Mouse (Mus musculus) telencephalon, adult 2 months (tissue): ENCODE data around the gene Tomt.

Experiments used
- DNase-seq: peaks from one replicate; pipeline ENCODE4 v3.0.0-alpha.2; 2011; ENCODE audit warnings: low read depth, low spot score

Tomt gene

DNA sequence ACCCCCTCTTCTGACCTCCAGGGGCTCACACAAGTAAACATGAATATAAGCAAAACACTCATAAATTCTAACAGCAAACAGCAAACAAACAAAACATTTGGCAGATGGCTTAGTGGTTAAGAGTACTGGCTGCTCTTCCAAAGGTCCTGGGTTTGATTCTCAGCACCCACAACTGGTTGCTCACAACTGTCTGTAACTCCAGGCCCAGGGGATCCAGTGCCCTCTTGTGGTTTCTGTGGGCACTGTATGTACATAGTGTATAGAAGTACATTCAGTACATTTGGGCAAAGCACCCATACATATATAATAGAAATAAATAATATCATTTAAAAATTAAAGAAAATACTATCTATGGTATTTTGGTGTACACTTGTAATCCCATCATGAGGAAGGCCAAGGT is 3.3 kb downstream of the Tomt start:
- no peak for DNase-seq

DNA sequence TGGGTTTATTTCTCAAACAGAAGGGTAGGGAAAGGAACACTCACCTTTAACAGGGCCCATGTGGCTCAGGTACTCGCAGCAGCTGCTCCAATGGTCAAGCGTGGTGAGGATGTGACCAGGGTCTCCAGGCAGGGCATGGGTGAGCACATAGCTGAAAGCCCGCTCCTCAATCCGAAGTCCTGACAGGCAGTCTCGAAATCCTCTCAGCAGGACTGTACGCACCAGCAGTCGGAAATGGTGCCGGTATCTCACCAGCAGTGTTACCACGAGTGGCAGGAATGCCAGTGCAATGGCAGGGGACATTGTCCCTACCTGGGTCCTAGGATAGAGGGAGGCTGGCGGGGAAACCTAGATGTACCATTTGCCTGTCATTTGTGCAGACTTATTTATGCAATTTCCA is 4.2 kb downstream of the Tomt start:
- no peak for DNase-seq

DNA sequence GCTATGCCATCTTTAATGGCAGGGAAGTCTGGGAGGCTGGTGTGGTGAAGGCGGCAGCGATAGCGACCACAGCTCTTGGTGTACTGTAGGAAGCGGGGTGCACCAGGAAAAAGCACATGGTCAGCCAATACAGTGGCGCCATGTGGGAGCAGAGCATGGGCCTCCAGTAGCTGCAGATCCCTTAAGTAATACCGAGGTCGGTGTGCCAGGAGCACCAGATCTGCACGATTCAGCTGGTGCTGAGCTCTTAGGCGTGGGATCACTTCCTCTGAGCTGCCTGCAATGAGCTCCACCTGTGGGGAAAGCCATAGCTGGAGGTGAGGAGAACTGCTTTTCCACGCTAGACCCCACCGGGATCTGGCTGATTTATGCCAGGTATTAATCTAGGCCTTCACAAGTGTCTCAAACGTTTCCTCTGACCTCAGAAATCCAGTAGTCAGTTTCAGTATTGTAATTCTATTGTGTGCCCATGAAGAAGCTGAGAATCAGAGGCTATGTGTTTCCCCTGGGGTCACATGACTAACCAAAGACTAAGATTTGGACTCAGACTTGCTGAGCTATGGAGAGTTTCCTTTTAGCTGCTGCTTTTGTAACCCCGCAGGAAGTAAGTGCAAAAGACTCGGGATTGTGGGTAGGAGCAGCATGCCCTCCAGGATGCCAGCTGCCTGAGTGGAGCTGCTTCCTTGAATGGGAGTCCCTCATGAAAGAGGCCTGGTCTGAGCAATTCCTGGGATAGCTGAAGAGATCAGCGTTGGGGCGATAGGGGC is 5.6 kb downstream of the Tomt start:
- DNase-seq, result peak; percentile 11

DNA sequence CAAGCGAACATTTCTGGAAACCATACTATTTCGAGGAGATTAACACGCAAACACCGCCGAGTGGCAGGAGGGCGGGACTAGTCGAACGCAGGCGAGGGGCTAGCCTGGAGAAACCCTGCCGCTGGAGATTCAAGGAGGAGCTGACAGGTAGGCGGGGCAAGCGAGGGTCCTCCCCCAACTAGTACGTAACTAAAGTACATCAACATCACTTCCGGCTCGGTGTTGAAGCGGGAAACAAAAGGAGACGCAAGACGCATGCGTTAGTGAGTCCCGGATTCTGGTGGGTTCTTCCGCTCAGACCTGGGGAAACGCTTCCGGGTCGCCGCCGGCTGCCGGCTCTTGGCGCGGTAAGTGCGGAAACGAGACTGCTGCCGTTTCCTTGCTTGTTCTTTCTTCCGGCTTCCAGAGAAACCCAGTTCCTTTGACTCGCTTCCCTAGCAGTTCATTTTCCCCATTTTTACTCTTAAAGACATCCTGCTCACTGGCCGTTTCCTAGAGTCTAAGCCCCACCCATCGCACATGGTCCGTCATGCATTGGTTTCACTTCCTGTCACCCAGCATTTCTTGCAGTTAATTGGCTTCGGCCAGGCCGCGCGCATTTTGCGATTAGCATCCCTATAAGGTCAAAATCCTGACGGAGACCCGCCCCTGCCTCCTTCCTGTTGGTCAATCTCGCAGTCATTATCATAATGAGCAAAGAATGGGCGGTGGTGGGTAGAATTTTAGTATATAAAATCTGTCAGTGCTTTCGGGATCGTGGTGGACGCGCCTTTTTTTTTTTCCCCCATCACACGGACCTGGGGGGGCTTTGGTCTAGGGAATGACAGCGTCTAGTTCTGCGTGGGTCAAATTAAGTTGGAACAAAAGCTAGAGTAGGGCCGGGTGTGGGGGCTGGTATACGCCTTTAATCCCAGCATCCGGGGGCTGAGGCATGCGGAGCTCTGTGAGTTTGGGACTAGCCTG is 9.8 kb downstream of the Tomt start:
- peak; percentile 100 for DNase-seq

DNA sequence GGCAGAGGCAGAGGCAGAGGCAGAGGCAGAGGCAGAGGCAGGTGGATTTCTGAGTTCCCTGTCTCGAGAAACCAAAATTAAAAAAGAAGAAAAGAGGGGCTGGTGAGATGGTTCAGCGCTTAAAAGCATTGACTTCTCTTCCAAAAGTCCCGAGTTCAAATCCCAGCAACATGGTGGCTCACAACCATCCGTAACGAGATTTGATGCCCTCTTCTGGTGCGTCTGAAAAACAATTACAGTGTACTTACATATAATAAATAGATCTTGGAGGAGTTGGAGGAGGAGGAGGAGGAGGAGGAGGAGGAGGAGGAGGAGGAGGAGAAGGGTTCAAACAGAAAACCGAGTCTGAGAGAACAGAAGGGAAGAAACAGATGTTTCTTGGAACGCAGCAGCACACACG is 10.5 kb downstream of the Tomt start:
- no peak for DNase-seq

DNA sequence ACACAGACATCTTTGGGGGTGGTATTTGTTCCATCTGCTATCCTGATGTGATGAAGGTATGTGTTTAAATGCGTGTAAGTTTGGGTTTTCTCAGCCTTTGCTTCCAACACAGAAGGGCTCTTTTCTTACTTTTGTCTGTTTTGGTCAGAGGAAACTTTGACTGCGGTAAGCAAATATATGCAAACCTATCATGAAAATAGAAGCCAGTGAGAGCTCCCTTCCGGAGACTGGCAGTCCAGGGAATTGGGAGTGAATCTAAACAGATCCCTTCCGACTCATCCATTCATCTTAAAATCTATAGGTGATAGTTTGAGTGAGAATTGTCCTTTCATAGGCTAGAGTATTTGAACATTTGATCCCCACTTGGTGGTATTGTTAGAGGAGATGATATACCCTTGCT is 17.7 kb downstream of the Tomt start:
- DNase-seq, result no peak

DNA sequence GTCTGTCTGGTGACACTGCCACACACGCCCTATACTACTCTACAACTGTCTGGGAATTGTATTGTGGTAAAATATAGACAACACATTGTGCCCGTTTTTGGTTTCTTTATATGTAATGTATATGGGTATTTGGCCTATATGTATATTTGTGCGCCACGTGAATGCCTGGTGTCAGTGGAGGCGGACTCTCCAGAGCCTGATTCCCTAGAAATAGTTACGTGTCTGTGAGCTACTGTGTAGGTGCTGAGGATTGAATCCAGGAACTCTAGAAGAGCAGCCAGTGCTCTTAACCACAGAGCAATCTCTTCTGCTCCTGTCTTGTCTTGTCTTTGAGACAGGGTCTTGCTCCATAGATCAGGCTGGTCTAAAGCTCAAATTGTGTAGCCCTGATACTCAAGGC is 19.9 kb downstream of the Tomt start:
- DNase-seq, result no peak

DNA sequence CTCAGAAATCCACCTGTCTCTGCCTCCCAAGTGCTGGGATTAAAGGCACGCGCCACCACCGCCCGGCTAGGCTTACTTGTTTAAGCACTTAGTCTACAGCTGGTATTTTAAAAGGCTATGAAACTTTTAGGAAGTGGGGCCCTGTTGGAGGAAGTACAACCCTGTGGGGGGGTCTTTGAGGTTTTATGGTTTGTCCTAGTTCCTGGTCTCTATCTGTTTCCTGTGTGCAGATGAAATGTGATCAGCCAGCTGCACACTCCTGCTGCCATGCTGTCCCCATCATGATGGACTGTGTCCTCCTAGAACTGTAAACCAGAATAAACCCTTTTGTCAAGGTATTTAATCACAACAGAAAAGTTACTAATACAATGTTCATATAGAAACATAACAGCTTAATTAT is 22.0 kb downstream of the Tomt start:
- DNase-seq, result no peak

DNA sequence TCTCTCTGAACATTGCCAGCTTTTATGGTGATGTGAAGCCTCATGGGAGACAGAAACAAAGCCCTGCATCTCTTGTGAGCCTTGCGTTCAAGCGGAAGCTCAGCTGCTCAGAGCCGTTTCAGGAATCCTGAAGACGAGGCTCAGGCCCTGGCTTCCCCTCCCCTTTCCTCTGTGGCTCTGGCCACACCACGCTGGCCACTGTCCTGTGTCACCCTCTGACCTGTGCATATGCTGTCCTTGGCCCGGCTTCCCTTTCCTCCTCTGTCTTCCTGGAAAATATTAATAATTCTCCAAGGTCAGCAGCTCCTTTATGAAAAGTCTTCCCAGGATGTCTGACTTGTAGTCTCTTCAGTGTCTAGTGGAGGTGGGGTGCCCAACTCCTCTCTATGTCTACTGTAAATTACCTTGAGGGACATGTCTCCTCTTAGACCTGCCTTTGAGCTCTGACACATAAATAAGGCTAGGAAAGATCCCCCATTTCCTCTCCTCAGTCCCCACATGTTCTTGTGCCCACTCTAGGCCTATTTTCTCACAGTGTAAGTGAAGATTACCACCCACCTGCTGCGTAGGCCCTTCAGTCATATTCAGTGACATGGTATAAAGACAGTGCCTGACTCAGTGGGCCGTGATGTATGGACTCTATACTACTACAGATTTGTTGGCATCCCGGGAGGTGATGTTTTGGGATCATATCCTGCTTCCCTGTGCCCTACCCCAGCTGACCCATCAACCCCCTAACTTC is 23.6 kb downstream of the Tomt start:
- no peak for DNase-seq

DNA sequence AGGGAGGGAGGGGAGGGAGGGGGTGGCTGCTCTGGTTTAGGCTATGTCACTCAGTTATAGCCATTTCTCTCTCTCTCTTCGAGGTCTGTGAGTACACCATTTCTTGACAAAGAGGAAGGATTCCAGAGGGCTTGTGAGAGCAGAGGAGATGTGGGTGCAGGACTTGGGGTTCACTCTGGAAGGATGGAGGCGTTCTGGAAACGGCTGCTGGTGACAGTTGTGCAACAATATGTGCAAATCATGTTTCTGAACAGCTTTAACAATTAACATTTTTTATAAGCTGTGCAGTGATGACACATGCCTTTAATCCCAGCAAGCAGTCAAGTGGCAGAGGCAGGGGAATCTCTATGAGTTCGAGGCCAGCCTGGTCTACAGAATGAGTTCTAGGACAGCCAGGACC is 25.3 kb downstream of the Tomt start:
- DNase-seq, result no peak

DNA sequence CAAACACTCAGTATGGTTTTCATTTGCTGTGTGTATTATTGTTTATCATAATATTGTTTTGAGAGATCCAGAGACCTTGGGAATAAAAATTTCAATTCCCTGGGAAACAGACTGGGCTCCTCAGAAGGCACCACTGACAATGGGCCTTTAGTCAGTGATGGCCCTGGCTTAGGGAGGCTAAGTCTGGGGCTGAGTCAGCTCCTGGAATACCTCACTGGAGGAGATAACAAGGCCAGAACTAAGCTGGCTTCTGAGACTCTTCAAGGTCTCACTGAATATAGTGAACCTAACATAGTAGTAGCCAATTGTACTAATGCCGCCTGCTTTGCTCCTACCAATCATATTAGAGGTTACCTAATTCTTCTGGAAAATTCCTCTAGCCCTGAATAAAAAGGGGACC is 30.2 kb downstream of the Tomt start:
- DNase-seq, result no peak

DNA sequence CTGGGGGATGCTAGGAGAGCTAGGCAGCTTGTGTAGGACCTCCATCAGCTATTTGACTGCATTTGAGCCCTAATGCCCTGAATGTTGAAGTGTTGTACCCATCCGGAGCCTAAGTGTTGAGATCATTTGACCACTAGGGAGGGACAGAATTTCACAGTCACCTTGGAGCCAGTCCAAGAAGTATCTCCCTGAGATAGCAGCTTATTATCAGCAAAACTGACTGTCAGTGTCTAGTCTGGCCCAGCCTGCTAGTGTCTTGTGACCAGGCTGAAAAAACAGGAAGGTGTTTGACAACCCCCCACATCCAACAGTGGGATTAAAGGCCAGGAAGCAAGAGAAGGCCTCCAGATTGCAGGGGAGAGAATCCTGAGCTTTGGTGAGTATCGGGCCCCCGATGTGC is 34.9 kb downstream of the Tomt start:
- no peak for DNase-seq

DNA sequence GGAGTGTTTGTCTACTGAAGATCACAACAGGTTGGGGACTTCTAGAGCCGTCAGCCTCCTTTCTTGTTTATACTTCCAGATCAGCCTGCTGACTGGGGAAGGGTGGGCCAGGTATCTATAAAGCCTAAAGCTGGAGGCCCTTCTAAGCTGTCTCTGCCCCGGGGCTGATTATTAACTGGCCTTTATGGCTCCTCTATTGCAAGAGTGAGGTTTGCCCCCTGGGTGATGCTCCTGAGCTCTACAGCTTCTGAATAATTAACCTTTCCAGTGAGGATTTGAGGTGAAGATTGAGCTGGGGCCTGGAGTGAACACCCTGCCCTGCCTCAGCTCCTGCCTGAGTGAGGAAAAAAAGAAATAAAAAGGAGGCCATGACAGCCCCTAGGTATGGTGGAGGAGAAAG is 35.5 kb downstream of the Tomt start, which contains the start of gene Folr1:
Gene Folr1 (minus strand): TSS at position 160 of the 400 bp plus-strand sequence.
- DNase-seq, result no peak

DNA sequence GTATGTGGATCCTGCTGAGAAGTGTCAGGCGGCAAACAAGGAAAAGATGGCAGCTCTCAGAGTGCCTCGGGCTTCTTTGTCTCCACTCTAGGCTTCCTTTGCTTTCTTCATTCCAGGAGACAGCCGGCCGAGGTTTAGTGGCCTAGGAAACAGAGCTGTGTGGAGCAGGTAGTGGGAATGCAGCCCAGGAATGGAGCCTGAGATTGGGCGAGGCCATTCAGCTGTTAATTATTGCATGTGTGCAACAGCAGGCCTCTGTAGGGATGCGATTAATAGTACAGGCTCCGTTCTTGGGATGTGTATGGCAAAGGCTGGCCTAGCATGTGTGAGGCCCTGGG is 37.0 kb downstream of the Tomt start:
- DNase-seq, result no peak

DNA sequence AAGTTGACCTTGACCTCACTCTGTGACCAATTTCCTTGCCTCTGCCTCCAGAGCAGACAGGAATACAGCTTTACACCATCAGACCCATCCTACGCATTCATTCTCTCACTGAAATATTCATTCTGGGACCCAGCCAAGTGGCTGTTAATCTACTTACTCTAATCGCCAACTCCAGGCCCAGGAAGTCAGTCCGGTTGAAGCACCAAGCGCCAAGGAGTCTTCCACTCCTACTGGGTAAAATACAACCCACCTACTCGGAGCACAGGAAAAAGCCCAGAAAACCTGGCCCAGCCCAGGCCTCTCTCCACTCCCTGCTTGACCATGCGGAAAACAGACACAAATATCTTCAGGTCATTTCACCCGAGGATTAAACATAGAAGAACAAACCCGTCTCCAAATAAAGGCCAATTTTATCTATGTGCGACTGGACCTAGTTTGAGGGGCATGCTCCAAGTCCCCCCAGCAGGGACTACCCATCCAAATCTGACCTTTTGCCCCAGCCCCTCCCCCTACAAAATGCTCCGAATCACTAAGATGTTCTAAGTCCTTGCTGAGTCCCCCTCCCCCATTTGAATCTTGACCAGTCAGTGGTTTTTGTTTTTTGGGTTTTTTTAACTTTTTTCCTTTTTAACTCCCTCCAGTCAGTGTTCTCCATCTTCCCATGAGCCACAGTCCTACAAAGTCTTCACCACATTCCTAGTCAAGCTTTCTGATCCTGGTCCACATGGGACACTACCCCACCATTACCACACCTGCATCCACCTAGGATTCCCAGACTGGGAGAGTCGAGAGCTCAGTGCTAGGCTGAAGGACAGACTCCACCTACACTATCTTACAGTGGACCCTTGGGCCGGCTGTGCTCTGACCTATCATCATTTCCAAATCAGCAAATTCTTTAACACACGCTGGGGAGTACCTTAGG is 37.7 kb downstream of the Tomt start:
- DNase-seq, result no peak

DNA sequence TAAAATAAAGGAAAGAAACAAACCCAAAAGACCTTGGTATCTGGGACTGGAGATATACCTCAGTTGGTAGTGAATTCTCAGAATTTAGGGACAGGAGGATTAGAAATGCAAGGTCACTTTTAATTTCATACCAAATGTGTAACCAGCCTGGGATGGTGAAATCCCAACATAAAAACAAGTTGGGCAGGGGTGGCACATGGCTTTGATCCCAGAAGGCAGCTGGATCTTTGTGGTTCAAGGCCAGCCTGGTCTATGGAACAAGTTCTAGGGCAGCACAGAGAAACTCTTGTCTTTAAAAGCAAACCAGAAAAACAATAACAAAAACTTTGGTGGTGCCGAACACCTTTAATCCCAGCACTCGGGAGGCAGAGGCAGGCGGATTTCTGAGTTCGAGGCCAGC is 38.7 kb downstream of the Tomt start:
- DNase-seq, result no peak

DNA sequence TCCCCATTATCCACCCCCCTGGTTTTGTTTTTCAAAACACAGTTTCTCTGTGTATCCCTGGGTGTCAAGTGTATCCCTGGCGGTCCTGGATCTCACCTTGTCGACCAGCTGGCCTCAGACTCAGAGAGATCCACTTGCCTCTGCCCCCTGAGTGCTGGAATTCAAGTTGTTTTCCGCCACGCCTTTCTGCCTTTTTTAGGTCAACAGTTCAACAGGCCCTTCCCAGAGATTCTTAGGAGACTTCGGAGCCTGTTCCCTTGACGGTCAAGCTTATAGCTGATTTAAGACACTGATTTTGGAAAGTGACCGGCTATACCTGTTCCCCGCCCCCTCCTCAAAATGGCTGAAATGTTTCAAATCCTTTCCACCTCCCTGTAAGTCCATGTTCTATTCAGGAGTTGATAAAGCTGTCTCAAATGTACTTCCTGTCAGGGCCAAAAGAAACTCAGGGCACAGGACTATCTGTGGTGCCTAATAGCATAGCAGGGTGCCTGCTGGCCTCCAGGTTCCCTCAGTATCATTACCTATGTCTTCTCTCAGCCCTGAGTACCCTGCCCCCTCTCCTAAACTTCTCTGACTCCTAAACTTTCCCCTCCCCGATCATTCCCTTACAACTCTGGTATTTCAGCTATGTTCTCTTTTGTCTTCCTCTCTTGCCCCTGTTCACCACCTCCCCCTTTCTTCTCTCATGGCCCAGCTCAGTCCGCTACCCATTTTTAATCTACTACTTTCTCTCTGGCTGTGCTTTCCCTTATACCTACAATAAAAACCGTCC is 39.5 kb downstream of the Tomt start:
- DNase-seq, result no peak

DNA sequence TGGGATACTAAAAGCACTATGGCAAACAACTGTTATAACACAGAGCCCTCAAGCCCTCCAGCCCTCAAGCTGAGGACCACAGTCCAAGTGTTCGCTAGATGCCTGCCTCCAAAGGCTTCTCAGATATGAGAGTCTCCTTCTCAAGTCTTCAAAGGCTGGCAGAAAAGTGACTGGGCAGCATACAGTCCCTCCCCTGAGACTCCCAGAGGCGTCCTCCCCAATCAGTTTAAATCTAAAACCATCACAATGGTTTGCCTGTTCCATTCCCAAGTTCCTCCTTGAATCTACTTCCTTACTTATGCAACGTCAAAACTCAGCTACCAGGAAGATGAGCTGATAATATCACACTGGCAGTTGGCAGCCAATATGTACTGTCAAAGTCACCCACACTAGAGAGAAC is 42.7 kb downstream of the Tomt start, which contains the start of gene Anapc15:
Gene Anapc15 (plus strand): TSS at position 301 of the 400 bp plus-strand sequence.
- DNase-seq, result no peak

DNA sequence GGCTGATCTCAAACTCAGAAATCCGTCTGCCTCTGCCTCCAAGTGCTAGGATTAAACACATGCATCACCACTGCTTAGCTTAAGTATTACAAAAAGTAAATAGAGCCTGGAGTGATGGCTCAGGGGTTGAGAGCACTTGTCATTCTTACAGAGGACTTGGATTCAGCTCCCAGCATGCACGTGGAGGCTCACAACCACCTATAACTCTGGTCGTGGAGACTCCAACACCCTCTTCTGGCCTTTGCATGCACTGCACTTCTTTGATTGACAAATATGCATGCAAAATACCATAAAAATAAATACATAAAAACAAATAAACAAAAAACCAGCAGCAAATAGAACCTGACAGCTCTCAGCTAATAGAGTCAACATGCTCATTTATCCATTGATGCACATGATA is 43.9 kb downstream of the Tomt start:
- DNase-seq, result no peak

DNA sequence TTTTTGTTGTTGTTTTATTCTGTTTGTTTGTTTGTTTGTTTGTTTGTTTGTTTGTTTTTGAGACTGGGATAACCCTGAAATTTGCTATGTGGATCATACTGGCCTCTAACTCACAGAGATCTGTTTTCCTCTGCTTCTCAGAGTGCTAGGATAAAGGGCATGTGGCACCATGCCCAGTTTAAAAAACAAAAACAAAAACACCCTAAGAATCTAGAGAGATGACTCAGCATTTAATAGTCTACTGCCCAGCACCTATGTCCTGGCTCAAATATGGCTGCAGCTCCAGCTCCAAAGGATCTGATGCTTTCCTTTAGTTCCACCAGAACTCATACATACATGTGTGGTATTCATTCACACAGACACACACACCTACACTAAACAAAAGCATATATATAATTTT is 45.2 kb downstream of the Tomt start:
- no peak for DNase-seq
